Mouse (Mus musculus): ENCODE results near the gene Tango6.

The Tango6 gene

GRCm38 (mm10) chr8:106682971-106683668 is at the start of gene Tango6:
Gene Tango6 (plus strand): TSS chr8:106683068.
- DNase-seq (ENCODE audit: low read depth, low spot score) = peak; percentile 92

- DNase-seq (ENCODE audit: low read depth, low spot score) = peak; percentile 79
Observed at GRCm38 (mm10) chr8:106633361-106634158, 49.3 kb upstream of the Tango6 start.

DNA sequence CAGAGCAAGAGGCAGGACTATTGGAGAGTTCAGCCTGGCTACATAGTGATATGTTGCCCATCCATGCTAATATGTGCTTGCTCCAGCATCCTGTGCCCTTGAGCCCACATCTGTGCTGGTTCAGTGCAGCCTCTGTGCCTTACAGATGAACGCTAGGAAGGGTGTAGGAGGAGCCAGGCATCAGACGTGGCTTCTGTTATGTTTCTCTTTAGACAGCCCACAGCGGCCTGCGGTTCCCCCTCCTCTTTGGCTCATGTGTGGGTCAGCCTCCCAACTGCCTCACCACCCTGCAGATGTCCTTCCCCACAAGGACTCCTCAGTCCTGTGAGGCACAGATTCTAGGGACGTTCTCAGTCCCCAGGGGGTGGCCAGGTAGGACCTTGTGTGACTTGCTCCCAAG is 47.6 kb upstream of the Tango6 start:
- DNase-seq (ENCODE audit: low read depth, low spot score) = no peak

DNA sequence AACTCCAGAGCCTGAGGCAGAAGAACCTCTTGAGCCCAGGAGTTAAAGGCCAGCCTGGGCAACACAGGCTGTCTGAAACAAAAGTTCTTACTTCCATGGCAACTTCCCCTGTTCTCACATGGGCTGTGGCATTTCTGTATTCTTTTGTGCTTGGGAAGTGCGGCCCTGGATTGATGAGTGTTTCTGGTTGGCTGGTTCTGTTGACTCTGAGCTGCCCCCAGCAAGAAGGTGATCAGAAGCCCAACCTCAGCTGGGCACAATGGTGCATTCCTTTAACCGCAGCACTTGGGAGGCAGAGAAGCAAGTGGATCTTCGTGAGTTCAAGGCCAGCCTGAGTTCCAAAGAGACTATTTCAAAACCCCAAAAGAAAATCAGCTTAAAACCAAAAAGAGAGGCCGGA is 45.4 kb upstream of the Tango6 start:
- DNase-seq (ENCODE audit: low read depth, low spot score) = peak; percentile 59

GRCm38 (mm10) chr8:106638768-106639295 is 44.0 kb upstream of the Tango6 start:
- no peak for DNase-seq (ENCODE audit: low read depth, low spot score)

DNA sequence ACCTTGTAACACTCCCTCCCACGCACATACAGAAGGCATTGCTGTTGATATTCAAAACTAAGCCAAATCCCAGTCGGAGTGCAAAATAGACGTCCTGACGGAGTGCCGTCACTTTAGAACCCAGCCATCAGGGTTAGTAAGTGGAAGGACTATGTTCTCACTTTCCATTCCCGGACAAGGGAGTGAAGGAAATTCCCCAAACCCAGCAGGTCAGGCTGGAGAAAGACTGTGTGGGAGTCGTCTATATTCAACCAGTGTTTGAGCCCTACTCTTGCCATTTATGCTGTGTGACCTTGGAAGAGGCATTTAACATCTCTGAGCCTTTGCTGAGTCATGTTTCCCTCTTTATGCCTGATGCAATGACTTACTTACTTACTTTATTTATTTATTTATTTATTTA is 42.7 kb upstream of the Tango6 start:
- no peak for DNase-seq (ENCODE audit: low read depth, low spot score)

DNA sequence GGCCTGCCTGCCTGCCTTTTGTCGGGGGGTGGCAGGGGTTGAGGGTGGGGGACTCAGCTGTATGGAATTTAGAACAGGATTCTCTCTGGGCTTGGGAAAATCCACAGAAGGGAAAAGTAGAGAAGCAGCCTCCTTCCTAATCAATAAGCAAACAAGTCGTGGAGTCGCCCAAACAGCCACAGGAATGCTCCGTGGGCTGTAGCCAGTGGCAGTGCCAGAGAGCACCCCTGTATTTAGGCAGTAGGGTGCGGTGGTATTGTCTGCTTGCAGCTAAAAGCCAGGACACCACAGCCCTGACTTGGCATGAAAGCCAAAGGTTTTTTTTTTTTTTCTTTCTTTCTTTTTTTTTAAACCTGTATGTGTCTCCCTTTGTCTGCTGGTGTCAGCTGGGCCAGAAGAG is 41.9 kb upstream of the Tango6 start:
- no peak for DNase-seq (ENCODE audit: low read depth, low spot score)

DNA sequence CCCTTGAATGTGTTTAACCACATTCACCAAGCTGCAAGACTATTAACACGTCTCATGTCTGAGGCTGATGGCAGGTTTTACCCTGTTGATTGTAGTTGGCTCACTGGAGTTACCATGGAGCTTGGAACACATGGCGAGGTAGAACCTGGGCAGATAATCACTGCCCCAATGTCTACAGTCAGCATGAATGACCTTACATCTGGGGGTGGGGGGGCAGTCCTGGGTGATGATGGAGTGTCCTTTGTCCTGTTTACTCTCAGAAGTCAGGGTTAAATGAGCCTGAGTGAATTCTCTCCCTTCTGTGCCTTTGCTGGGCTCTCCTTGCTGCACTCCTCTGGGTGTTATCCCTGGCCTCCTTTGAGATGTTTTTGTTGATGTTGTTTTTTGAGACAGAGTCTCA is 40.7 kb upstream of the Tango6 start:
- DNase-seq (ENCODE audit: low read depth, low spot score) = no peak

- DNase-seq (ENCODE audit: low read depth, low spot score) = no peak
Observed at GRCm38 (mm10) chr8:106643100-106643499, 39.8 kb upstream of the Tango6 start.

GRCm38 (mm10) chr8:106644957-106645356 is 37.9 kb upstream of the Tango6 start:
- peak; percentile 82 for DNase-seq (ENCODE audit: low read depth, low spot score)

GRCm38 (mm10) chr8:106646153-106646552 is 36.7 kb upstream of the Tango6 start:
- no peak for DNase-seq (ENCODE audit: low read depth, low spot score)

DNA sequence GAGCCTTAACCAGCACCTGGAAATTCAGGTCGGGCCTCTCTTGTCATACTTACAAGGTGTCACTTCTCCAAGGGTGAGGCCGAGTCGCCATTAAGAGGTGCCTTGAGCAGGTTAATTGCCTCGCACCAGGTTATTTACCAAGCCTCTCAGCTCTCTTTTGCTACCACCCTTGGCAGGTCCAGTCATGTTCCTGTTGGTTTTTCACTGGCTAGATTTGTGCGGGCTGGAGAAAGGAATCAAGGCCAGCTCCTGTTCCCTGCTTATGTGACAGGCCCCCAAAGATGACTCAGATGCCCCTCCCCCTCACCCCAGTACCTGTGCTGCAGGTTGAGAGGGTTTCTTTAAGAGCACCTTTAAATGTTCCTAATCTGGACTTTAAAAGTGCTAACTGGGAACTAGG is 36.1 kb upstream of the Tango6 start:
- DNase-seq (ENCODE audit: low read depth, low spot score) = no peak

- peak; percentile 83 for DNase-seq (ENCODE audit: low read depth, low spot score)
Observed at GRCm38 (mm10) chr8:106647387-106647786, 35.5 kb upstream of the Tango6 start.

- DNase-seq (ENCODE audit: low read depth, low spot score) = no peak
Observed at GRCm38 (mm10) chr8:106648421-106648820, 34.4 kb upstream of the Tango6 start.

GRCm38 (mm10) chr8:106651994-106652393 is 30.9 kb upstream of the Tango6 start:
- no peak for DNase-seq (ENCODE audit: low read depth, low spot score)

DNA sequence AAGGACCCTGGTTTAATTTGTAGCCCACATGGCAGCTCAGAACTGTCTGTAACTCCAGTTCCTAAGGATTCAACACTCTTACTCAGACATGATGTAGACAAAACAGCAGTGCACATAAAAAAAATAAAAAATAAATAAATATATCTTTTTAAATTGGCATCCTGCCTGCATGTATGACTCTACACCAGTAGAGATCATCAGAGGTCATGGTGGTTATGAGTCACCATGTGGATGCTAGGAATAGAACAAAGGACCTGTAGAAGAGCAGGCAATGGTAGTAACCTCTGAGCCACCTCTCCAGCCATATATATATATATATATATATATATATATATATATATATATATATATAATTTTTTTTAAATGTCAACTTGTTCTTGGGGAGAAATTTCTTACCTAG is 26.8 kb upstream of the Tango6 start:
- no peak for DNase-seq (ENCODE audit: low read depth, low spot score)

GRCm38 (mm10) chr8:106672786-106673185 is 10.1 kb upstream of the Tango6 start:
- no peak for DNase-seq (ENCODE audit: low read depth, low spot score)

DNA sequence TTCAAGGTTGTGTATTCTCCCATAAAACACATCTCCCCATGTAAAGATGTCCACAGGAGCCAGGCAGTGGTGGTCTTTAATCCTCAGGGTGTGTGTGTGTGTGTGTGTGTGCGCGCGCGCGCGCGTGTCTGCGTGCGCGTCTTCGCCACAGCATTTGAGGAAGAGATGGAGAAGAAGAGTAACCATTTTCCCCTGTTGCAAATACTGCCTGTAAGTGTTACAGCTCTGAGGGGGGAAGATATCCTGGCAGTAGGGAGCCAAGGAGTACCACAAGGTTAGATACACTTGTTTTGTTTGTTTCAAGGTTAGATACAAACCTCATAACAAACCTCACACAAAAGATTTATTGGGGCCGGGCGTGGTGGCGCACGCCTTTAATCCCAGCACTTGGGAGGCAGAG is 8.6 kb upstream of the Tango6 start:
- peak; percentile 57 for DNase-seq (ENCODE audit: low read depth, low spot score)

DNA sequence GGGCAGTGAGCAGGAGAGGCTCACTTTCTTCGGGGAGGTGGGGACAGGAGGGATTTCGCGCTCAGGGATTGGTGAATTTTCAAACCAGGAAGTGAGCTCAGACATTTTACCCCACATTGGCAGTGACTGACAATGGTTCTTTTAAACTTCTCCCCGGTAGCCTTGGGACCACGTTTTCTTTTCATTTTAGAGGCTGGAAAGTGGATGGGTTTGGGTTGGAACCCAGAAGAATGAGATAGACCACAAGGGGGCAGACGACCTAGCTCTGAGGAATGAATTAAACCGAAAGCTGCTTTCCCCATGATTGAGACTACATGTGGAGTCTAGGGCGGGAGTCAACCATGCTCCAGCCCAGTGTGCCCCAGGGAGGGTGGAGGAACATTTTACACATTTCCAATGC is 8.0 kb upstream of the Tango6 start:
- DNase-seq (ENCODE audit: low read depth, low spot score) = peak; percentile 95

GRCm38 (mm10) chr8:106684387-106684786 is 1.5 kb downstream of the Tango6 start:
- peak; percentile 59 for DNase-seq (ENCODE audit: low read depth, low spot score)

DNA sequence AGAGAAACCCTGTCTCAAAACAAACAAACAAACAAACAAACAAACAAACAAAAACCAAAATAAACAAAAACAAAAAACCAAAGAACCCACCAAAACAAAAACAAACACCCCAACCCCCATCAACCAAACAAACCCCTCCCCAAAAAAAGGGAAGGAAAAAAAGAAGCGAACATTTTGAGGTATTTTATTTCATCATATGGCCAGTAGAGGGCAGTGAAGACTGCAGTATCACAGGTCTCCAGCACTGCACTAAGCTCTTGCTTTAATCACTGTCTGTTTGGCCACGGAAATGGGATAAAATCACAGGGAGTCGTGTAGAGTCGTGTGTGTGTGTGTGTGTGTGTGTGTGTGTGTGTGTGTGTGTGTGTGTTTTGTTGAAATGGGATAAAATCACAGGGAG is 4.6 kb downstream of the Tango6 start:
- peak; percentile 70 for DNase-seq (ENCODE audit: low read depth, low spot score)

DNA sequence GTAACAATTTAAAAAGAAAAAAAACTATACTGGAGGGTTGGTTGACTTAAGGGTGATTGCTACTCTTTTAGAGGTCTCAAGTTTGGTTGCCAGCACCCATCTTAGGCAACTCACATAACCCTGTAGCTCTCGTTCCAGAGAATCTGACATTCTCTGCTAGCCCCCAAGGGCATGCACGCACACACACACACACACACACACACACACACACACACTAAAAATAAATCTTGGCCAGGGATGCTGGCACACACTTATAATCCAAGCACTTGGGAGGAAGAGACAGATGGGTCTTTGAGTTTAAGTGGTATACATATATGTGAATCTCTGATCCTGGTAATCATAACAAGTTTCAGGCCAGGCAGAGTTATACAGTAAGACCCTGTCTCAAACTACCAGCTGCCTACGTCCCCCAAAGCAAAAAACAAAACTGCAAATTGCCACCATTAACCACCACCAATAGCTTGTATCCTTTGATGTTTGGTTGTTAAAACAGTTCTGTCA is 14.9 kb downstream of the Tango6 start:
- DNase-seq (ENCODE audit: low read depth, low spot score) = no peak

GRCm38 (mm10) chr8:106699588-106699987 is 16.7 kb downstream of the Tango6 start:
- peak; percentile 76 for DNase-seq (ENCODE audit: low read depth, low spot score)

Measured in ES-CJ7 (cell line).